Mouse (Mus musculus) cerebellum, adult 2 months (tissue): ENCODE measurements around the gene Epha8.

Experiments used
- CTCF ChIP-seq: fragments of 200-500 bp; IDR thresholded peaks from 2 replicates; pipeline ENCODE4 v1.5.1; 2011; ENCODE audit warnings: low read depth, mild to moderate bottlenecking, control low read depth, low read length, moderate library complexity, borderline replicate concordance; ENCODE audit not compliant: insufficient read depth
- POLR2A ChIP-seq: fragments of 200-500 bp; IDR thresholded peaks from 2 replicates; pipeline ENCODE4 v1.6.1; 2011; ENCODE audit warnings: low read length, control low read depth, borderline replicate concordance; ENCODE audit not compliant: insufficient read depth

DNA sequence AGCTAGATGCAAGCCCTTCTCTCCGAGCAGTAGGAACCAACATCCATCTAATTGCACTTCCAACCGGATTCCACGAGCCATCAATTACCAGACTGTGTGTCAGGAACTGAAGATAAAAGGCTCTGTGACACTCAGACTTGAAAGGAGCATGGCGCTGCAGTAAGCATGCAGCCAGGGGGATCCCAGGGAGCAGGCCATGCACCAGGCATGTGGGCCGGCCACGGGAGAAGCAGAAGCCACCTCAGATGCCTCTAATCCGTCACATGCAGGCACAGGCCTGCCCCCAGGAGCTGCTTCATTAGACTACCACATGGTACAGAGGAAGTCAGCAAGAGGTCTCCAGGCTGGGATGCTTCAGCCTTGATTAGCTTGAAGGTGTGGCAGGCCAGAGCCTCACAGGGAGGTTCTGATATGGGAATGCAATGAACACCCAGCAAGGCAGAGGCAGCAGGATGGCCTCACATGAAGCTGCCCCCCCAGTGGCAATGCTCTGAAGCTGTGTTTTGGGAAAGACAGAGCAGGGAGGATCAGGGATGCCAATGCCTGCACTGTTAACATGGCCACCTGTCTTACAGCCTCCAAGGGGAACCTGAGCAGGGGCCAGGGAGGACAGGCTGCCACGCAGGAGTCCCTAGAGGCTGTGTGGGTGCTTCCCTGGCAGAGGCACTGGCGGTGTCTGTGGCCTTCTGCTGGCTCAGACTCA, 25.5 kb upstream of the Epha8 start:
- TF ChIP-seq CTCF (no peak), POLR2A (no peak)
